Mouse (Mus musculus): Measurements from ENCODE around the gene Tmem132a.

- no peak for TF ChIP-seq POLR2A (IDR thresholded peaks at IDR 0.05; ENCODE audit: insufficient read depth, low read length)
- TF ChIP-seq EP300 (IDR thresholded peaks at IDR 0.05; ENCODE audit: insufficient read depth, low read depth, low read length): no peak
These were observed 59.6 kb downstream of the Tmem132a start for GRCm38 (mm10) chr19:10810176-10810492.

Measured in ES-Bruce4 (cell line).